Mouse (Mus musculus): ENCODE results near the gene Stag2. TPM values are rescaled to one million over a fixed set of nuclear protein-coding genes. Genes with fewer than 3 reads are reported as not detected.

Stag2 gene
- polyA plus RNA-seq, 1 experiment: 52.1 TPM

GRCm38 (mm10) chrX:42321200-42321773, 172.2 kb downstream of the Stag2 start:
- TF ChIP-seq CTCF (IDR thresholded peaks at IDR 0.05; ENCODE audit: insufficient read depth, low read depth, low read length) (no peak), POLR2A (IDR thresholded peaks at IDR 0.05; ENCODE audit: insufficient read depth, low read depth, low read length) (no peak)
- Histone ChIP-seq H3K4me3 (ENCODE audit: insufficient read depth, low read depth, low read length) (no peak overlapping the region), H3K4me1 (ENCODE audit: control insufficient read depth, insufficient read depth, low read length) (no peaks in the 10 kb centered on the region), H3K27ac (ENCODE audit: insufficient read depth, low read depth, low read length) (no peak overlapping the region)
- 37% methylated on average over 9 of the region's 9 CpGs for WGBS

GRCm38 (mm10) chrX:42324848-42325247, 175.7 kb downstream of the Stag2 start:
- TF ChIP-seq POLR2A (IDR thresholded peaks at IDR 0.05; ENCODE audit: insufficient read depth, low read depth, low read length) (no peak), CTCF (IDR thresholded peaks at IDR 0.05; ENCODE audit: insufficient read depth, low read depth, low read length) (no peak)
- no peak overlapping the region for H3K27ac ChIP-seq (ENCODE audit: insufficient read depth, low read depth, low read length)

More at GRCm38 (mm10) chrX:42324848-42325247, 175.7 kb downstream of the Stag2 start:
- no peaks in the 10 kb centered on the region for H3K4me1 ChIP-seq (ENCODE audit: control insufficient read depth, insufficient read depth, low read length)
- no peak overlapping the region for H3K4me3 ChIP-seq (ENCODE audit: insufficient read depth, low read depth, low read length)
- WGBS: 51% methylated on average over 3 of the region's 3 CpGs

Other genes starting within 250 kb of the Stag2 start
- gene Thoc2, start 228.6 kb upstream of the Stag2 start, polyA plus RNA-seq (2012; ENCODE audit: insufficient read depth, insufficient read length, low replicate concordance, missing spikeins): 162 TPM in 1 of 2 replicates, not detected in the other
- 56.1 TPM in 1 of 2 replicates, not detected in the other for gene Xiap, start 89.6 kb upstream of the Stag2 start, polyA plus RNA-seq (2012; ENCODE audit: insufficient read depth, insufficient read length, low replicate concordance, missing spikeins)